ENCODE assay signal across 14 mouse cellular contexts in genomic region chr7:73506852-73507251, GRCm38 (mm10). TPM values are rescaled to one million over a fixed set of nuclear protein-coding genes. Genes with fewer than 3 reads are reported as not detected.
DNase-seq lines count a peak whose midpoint lies in the region; ATAC-seq and TF ChIP-seq lines count a peak whose summit lies in the region.
"Had no signal": no experiment of that assay in that cellular context is flagged by ENCODE, and none has a peak within 500 bp of the region (broad histone marks: within the 10 kb centered on the region; RNA-seq: fewer than 3 reads in every experiment).

No protein-coding gene starts in this region.

- no peak overlapping the region for H3K4me3 ChIP-seq in gastrocnemius, adult 2 months
- H3K4me3 ChIP-seq in liver, embryonic 11.5 days (ENCODE audit: low read depth, low read length), result no peak overlapping the region
- H3K4me3 ChIP-seq in ES-Bruce4 (ENCODE audit: low read depth, low read length), result no peak overlapping the region
- H3K4me3 ChIP-seq: limb, embryonic 13.5 days; midbrain, embryonic 15.5 days had no signal

- 90% methylated on average over 1 of the region's 1 CpGs for WGBS in liver, embryonic 11.5 days

- no peak overlapping the region for H3K27ac ChIP-seq in gastrocnemius, adult 2 months
- no peak overlapping the region for H3K27ac ChIP-seq in liver, embryonic 11.5 days (ENCODE audit: low read depth, low read length)
- H3K27ac ChIP-seq in ES-Bruce4 (ENCODE audit: insufficient read depth, low read length), result no peak overlapping the region
- H3K27ac ChIP-seq: limb, embryonic 13.5 days had no signal

- intact Hi-C loops in gastrocnemius, adult 2 months (cut with DNase I), result no loop called here

- H3K4me1 ChIP-seq in liver, embryonic 11.5 days (replicated peaks; ENCODE audit: control insufficient read depth, insufficient read depth, low read length), result no peaks in the 10 kb centered on the region
- H3K4me1 ChIP-seq in ES-Bruce4 (ENCODE audit: control insufficient read depth, insufficient read depth, low read length), result no peaks in the 10 kb centered on the region
- H3K4me1 ChIP-seq: limb, embryonic 13.5 days; midbrain, embryonic 15.5 days had no signal

- no peaks in the 10 kb centered on the region for H3K27me3 ChIP-seq in liver, embryonic 11.5 days (replicated peaks; ENCODE audit: control insufficient read depth, insufficient read depth, low read length)
- H3K27me3 ChIP-seq in ES-Bruce4 (ENCODE audit: control insufficient read depth, insufficient read depth, low read length, poor library complexity, severe bottlenecking), result no peaks in the 10 kb centered on the region
- H3K27me3 ChIP-seq: limb, embryonic 13.5 days; midbrain, embryonic 15.5 days had no signal

- TF ChIP-seq EP300 in ES-Bruce4 (IDR thresholded peaks at IDR 0.05; ENCODE audit: insufficient read depth, low read depth, low read length), result no peak

- H3K36me3 ChIP-seq in liver, embryonic 11.5 days (ENCODE audit: control insufficient read depth, insufficient read depth, low read length), result peaks cover 44% of the 10 kb centered on the region
- peaks cover 78% of the 10 kb centered on the region for H3K36me3 ChIP-seq in ES-Bruce4 (ENCODE audit: control insufficient read depth, insufficient read depth, low read length, poor library complexity, severe bottlenecking)

- H3K9me3 ChIP-seq in liver, embryonic 11.5 days (ENCODE audit: control insufficient read depth, low read length), result no peaks in the 10 kb centered on the region
- H3K9me3 ChIP-seq in ES-Bruce4 (replicated peaks; ENCODE audit: control insufficient read depth, insufficient read depth, low read length, poor library complexity, severe bottlenecking), result no peaks in the 10 kb centered on the region
- H3K9me3 ChIP-seq: limb, embryonic 13.5 days; midbrain, embryonic 15.5 days had no signal

- TF ChIP-seq POLR2A in ES-Bruce4 (IDR thresholded peaks at IDR 0.05; ENCODE audit: insufficient read depth, low read length), result no peak

- no peak overlapping the region for H3K4me2 ChIP-seq in liver, embryonic 11.5 days
- H3K4me2 ChIP-seq: limb, embryonic 13.5 days; midbrain, embryonic 15.5 days had no signal

- DNase-seq in gastrocnemius, adult 2 months, result no peak
- no peak for DNase-seq in gastrocnemius, postnatal 10 days
- DNase-seq in liver, embryonic 11.5 days (ENCODE audit: low spot score), result no peak
- DNase-seq in liver, result no peak
- DNase-seq in adrenal gland, postnatal 25 days, result no peak
- DNase-seq in thymus, postnatal 14 days, result no peak
- DNase-seq: kidney, postnatal 36 days; layer of hippocampus, postnatal 36 days; lung, postnatal 4 days; thymus, postnatal 25 days had no signal

- no peak overlapping the region for H3K9ac ChIP-seq in liver, embryonic 11.5 days (ENCODE audit: low read depth, low read length)
- no peak overlapping the region for H3K9ac ChIP-seq in ES-Bruce4 (ENCODE audit: low read depth, poor library complexity, severe bottlenecking)
- H3K9ac ChIP-seq: limb, embryonic 13.5 days; midbrain, embryonic 15.5 days had no signal

- TF ChIP-seq CTCF in gastrocnemius, adult 2 months (IDR thresholded peaks at IDR 0.05), result peak; percentile 40
- TF ChIP-seq CTCF in ES-Bruce4 (IDR thresholded peaks at IDR 0.05; ENCODE audit: low read depth, low read length), result peak; percentile 4

- 0 out of 2 replicates have a peak, but pooled peaks have one; percentile 31 for ATAC-seq in liver, embryonic 11.5 days (replicated peaks; ENCODE audit: low FRiP score)
- peak; percentile 60 for ATAC-seq in inflammation-experienced regulatory T-cells, adult 6 months

RNA-seq across cellular contexts. Expression of gene Chd2, which starts 34.8 kb away (rescaled TPM):
- total RNA-seq in gastrocnemius, adult 2 months (2021), result 10 to 100 TPM; 40.7 to 48.4 TPM
- 10 to 100 TPM; 42.9 to 57.0 TPM for total RNA-seq in gastrocnemius, postnatal 10 days (2021)
- 30.9 and 34.5 TPM in 2 replicates for polyA plus RNA-seq in liver, embryonic 11.5 days (2014; fragmentation: Nextera tagmentation; extraction: Ambion mirVana)
- polyA plus RNA-seq in ES-Bruce4 (2011; ENCODE audit: insufficient read depth, insufficient read length, low read depth, missing spikeins), result 103 and 104 TPM in 2 replicates
- polyA plus RNA-seq in inflammation-experienced regulatory T-cells, adult 6 months (2017; shearing (Covaris generic)), result 100 to 1,000 TPM; 120 to 258 (median 210) TPM
- total RNA-seq in adrenal gland, postnatal 25 days (2021), result 50.0 and 57.4 TPM in 2 replicates
